Mouse (Mus musculus) embryonic fibroblast, embryonic 13.5 days (primary cell): Measurements from ENCODE around the gene Tet1.

ENCODE experiments used
- CTCF ChIP-seq: IDR thresholded peaks from 2 replicates; pipeline ENCODE4 v1.5.1; 2011; ENCODE audit warnings: mild to moderate bottlenecking, control low read depth, low read length, moderate library complexity, borderline replicate concordance; ENCODE audit not compliant: insufficient read depth
- POLR2A ChIP-seq: IDR thresholded peaks from 2 replicates; pipeline ENCODE4 v1.6.1; 2011; ENCODE audit warnings: low read depth, mild to moderate bottlenecking, control low read depth, low read length, moderate library complexity

DNA sequence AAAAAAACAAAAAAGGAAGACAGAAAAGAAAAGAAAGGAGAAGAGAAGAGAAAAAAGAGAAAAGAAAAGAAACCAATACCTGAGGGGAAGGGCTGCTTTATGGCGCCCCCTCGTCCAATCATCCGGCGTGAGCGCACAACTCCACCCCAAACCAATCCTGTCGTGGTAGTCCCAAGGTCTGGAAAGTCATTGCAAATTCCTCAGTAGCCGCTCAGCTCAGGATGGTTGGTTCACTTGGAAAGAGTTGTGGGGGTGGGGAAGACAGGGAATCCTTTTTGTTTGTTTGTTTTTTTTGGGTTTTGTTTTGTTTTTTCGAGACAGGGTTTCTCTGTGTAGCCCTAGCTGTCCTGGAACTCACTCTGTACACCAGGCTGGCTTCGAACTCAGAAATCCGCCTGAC, 23.3 kb downstream of the Tet1 start:
- TF ChIP-seq CTCF (no peak), POLR2A (no peak)
